Mouse (Mus musculus) kidney, adult 2 months (tissue): ENCODE data around the gene Ttc9c. TPM values are rescaled to one million over a fixed set of nuclear protein-coding genes. Genes with fewer than 3 reads are reported as not detected.

ENCODE experiments used
- DNase-seq: peaks from one replicate; pipeline ENCODE4 v3.0.0; 2021
- H3K27ac ChIP-seq: fragments of 200-500 bp; 2 replicates; pipeline ENCODE4 v1.5.1; 2012; ENCODE audit warnings: low read depth, low read length, control low read depth, inconsistent platforms; ENCODE audit not compliant: insufficient read depth
- H3K27me3 ChIP-seq: fragments of 200-500 bp; replicated peaks from 2 replicates; pipeline ENCODE4 v1.6.1; 2012; ENCODE audit warnings: mild to moderate bottlenecking, moderate library complexity, low read length, inconsistent platforms; ENCODE audit not compliant: control insufficient read depth, insufficient read depth
- H3K36me3 ChIP-seq: fragments of 200-500 bp; 2 replicates; pipeline ENCODE4 v1.6.1; 2012; ENCODE audit warnings: mild to moderate bottlenecking, moderate library complexity, low read length, inconsistent platforms; ENCODE audit not compliant: control insufficient read depth, insufficient read depth
- H3K4me1 ChIP-seq: fragments of 200-500 bp; 2 replicates; pipeline ENCODE4 v1.6.1; 2011; ENCODE audit warnings: low read length; ENCODE audit not compliant: control insufficient read depth, insufficient read depth
- H3K4me3 ChIP-seq: fragments of 200-500 bp; 2 replicates; pipeline ENCODE4 v1.5.1; 2011; ENCODE audit warnings: mild to moderate bottlenecking, low read depth, low read length, control low read depth; ENCODE audit not compliant: insufficient read depth
- CTCF ChIP-seq: fragments of 200-500 bp; conservative IDR thresholded peaks from 2 replicates; pipeline ENCODE4 v1.5.1; 2011; ENCODE audit warnings: low read depth, mild to moderate bottlenecking, control low read depth, low read length, moderate library complexity, mixed read lengths; ENCODE audit not compliant: insufficient read depth, insufficient read length
- POLR2A ChIP-seq: fragments of 200-500 bp; IDR thresholded peaks from one replicate; pipeline ENCODE4 v1.6.1; 2011; ENCODE audit warnings: low read depth, low read length, control low read depth
- WGBS: fragments of 180-500 bp; shearing (Covaris S2); methylation state at CpG from one replicate; pipeline ENCODE4 v1.1.7; 2018; 5-methylcytosine and 5-hydroxymethylcytosine counted together
- polyA plus RNA-seq: library from polyadenylated mRNA; depleted of rRNA; stranded (reverse); fragments of >200 nt; gene quantifications from 2 replicates; pipeline ENCODE4 v1.2.3, GENCODE M21; 2012; rRNA removed

Ttc9c gene
- polyA plus RNA-seq, 1 experiment = 18.7 TPM

- TF ChIP-seq POLR2A (no peak), CTCF (no peak)
- Histone ChIP-seq H3K4me1 (peaks cover 2% of the 10 kb centered on the region; the same call in 1 of the 2 replicates), H3K27me3 (no peaks in the 10 kb centered on the region), H3K4me3 (no peak overlapping the region), H3K27ac (no peak overlapping the region), H3K36me3 (peaks cover 6% of the 10 kb centered on the region; the same call in 1 of the 2 replicates)
- no peak for DNase-seq
- 96% methylated on average over 2 of the region's 2 CpGs for WGBS
These were observed 58.4 kb downstream of the Ttc9c start for GRCm38 (mm10) chr19:8760757-8761156.

Other genes with a start within 250 kb of the Ttc9c start
- 526 and 582 TPM in 2 replicates for gene Slc22a8, start 228.1 kb downstream of the Ttc9c start, polyA plus RNA-seq
- gene Slc22a6, start 201.3 kb downstream of the Ttc9c start, polyA plus RNA-seq = 355 and 358 TPM in 2 replicates
- 0.53 and 0.62 TPM in 2 replicates for gene Chrm1, start 155.5 kb downstream of the Ttc9c start, polyA plus RNA-seq
- gene Slc3a2, start 96.0 kb downstream of the Ttc9c start, polyA plus RNA-seq = 560 and 573 TPM in 2 replicates
- 28.2 and 29.3 TPM in 2 replicates for gene Wdr74, start 83.5 kb downstream of the Ttc9c start, polyA plus RNA-seq
- 0.39 TPM in 1 of 2 replicates, not detected in the other for gene 1700092M07Rik, start 78.6 kb downstream of the Ttc9c start, polyA plus RNA-seq
- 51.4 and 59.4 TPM in 2 replicates for gene Stx5a, start 77.9 kb downstream of the Ttc9c start, polyA plus RNA-seq
- 84.0 and 89.7 TPM in 2 replicates for gene Nxf1, start 62.3 kb downstream of the Ttc9c start, polyA plus RNA-seq
- gene Tmem223, start 48.3 kb downstream of the Ttc9c start, polyA plus RNA-seq = 238 and 291 TPM in 2 replicates
- 105 and 110 TPM in 2 replicates for gene Tmem179b, start 44.9 kb downstream of the Ttc9c start, polyA plus RNA-seq
- 10.4 and 12.1 TPM in 2 replicates for gene Taf6l, start 32.9 kb downstream of the Ttc9c start, polyA plus RNA-seq
- gene Polr2g, start 20.8 kb downstream of the Ttc9c start, polyA plus RNA-seq = 60.7 and 72.9 TPM in 2 replicates
- 1.4 and 1.6 TPM in 2 replicates for gene Zbtb3, start 16.8 kb downstream of the Ttc9c start, polyA plus RNA-seq
- gene Hnrnpul2, start 677 bp upstream of the Ttc9c start, polyA plus RNA-seq = 19.3 and 25.5 TPM in 2 replicates
- gene AC129217.1, start 10.4 kb upstream of the Ttc9c start, polyA plus RNA-seq = 3.5 TPM in 1 of 2 replicates, not detected in the other
- gene Bscl2, start 18.1 kb upstream of the Ttc9c start, polyA plus RNA-seq = 204 and 214 TPM in 2 replicates
- gene Gng3, start 19.9 kb upstream of the Ttc9c start, polyA plus RNA-seq = 0.29 and 0.83 TPM in 2 replicates
- gene Lrrn4cl, start 31.4 kb upstream of the Ttc9c start, polyA plus RNA-seq = 0.87 and 1.5 TPM in 2 replicates
- 121 and 133 TPM in 2 replicates for gene Ubxn1, start 52.2 kb upstream of the Ttc9c start, polyA plus RNA-seq
- 49.4 and 74.7 TPM in 2 replicates for gene Uqcc3, start 61.6 kb upstream of the Ttc9c start, polyA plus RNA-seq
- 1.6 and 2.2 TPM in 2 replicates for gene Lbhd1, start 64.4 kb upstream of the Ttc9c start, polyA plus RNA-seq
- gene Gm49403, start 64.6 kb upstream of the Ttc9c start, polyA plus RNA-seq = not detected in 2 replicates
- 21.7 and 23.9 TPM in 2 replicates for gene 1810009A15Rik, start 69.5 kb upstream of the Ttc9c start, polyA plus RNA-seq
- not detected in 2 replicates for gene Gm49416, start 69.6 kb upstream of the Ttc9c start, polyA plus RNA-seq
- gene Ints5, start 73.7 kb upstream of the Ttc9c start, polyA plus RNA-seq = 16.7 and 18.9 TPM in 2 replicates
- gene Ganab, start 78.7 kb upstream of the Ttc9c start, polyA plus RNA-seq = 130 and 136 TPM in 2 replicates
- 105 and 125 TPM in 2 replicates for gene B3gat3, start 101.0 kb upstream of the Ttc9c start, polyA plus RNA-seq
- 12.0 and 13.9 TPM in 2 replicates for gene Rom1, start 110.0 kb upstream of the Ttc9c start, polyA plus RNA-seq
- gene Eml3, start 110.2 kb upstream of the Ttc9c start, polyA plus RNA-seq = 35.1 and 35.7 TPM in 2 replicates
- gene Mta2, start 122.5 kb upstream of the Ttc9c start, polyA plus RNA-seq = 16.9 and 19.8 TPM in 2 replicates
- gene Tut1, start 134.5 kb upstream of the Ttc9c start, polyA plus RNA-seq = 14.1 and 14.3 TPM in 2 replicates
- gene Eef1g, start 147.7 kb upstream of the Ttc9c start, polyA plus RNA-seq = 203 and 236 TPM in 2 replicates
- 11.9 TPM in 2 replicates for gene Ahnak, start 170.0 kb upstream of the Ttc9c start, polyA plus RNA-seq